Comparison of ENCODE assay signal across 9 mouse cellular contexts in genomic region chr4:100009211-100009678, GRCm38 (mm10).
A peak's percentile ranks its signal among the peaks of the same experiment; 100 is the strongest.
DNase-seq lines count a peak whose midpoint lies in the region; ATAC-seq lines count a peak whose summit lies in the region.
"Had no signal": no experiment of that assay in that cellular context is flagged by ENCODE, and none has a peak within 500 bp of the region (broad histone marks: within the 10 kb centered on the region; RNA-seq: fewer than 3 reads in every experiment).

No protein-coding gene starts in this region.

- intact Hi-C loops in left cerebral cortex, postnatal 4 days (cut with DNase I) = loop anchor here (5.0 kb wide), 1 partner anchor 528 kb away; no protein-coding TSS in a partner anchor
- intact Hi-C loops in left cerebral cortex, postnatal 25 days (cut with DNase I) = loop anchor here (2.0 kb wide), 1 partner anchor 524 kb away; no protein-coding TSS in a partner anchor
- intact Hi-C loops in gastrocnemius, postnatal 36 days (cut with DNase I) = loop anchor here (5.0 kb wide), 1 partner anchor 398 kb away; no protein-coding TSS in a partner anchor

- no peak overlapping the region for H3K9ac ChIP-seq in embryonic facial prominence, embryonic 11.5 days (replicated peaks; ENCODE audit: low read length)
- no peak overlapping the region for H3K9ac ChIP-seq in kidney, embryonic 15.5 days
- H3K9ac ChIP-seq: midbrain, embryonic 12.5 days had no signal

- no peaks in the 10 kb centered on the region for H3K9me3 ChIP-seq in embryonic facial prominence, embryonic 11.5 days (replicated peaks; ENCODE audit: control insufficient read depth, low read length)
- H3K9me3 ChIP-seq in kidney, embryonic 15.5 days (replicated peaks) = no peaks in the 10 kb centered on the region
- H3K9me3 ChIP-seq: midbrain, embryonic 12.5 days had no signal

- H3K27ac ChIP-seq in embryonic facial prominence, embryonic 11.5 days (replicated peaks; ENCODE audit: low read depth, low read length) = no peak overlapping the region
- peak overlapping the region; percentile 69; the same call in 1 of the 2 replicates for H3K27ac ChIP-seq in kidney, embryonic 15.5 days
- H3K27ac ChIP-seq: midbrain, embryonic 12.5 days had no signal

- H3K4me3 ChIP-seq in embryonic facial prominence, embryonic 11.5 days (ENCODE audit: low read depth, low read length) = no peak overlapping the region
- H3K4me3 ChIP-seq in kidney, embryonic 15.5 days (replicated peaks) = no peak overlapping the region
- H3K4me3 ChIP-seq: midbrain, embryonic 12.5 days had no signal

- 59% methylated on average over 8 of the region's 8 CpGs for WGBS in embryonic facial prominence, embryonic 11.5 days
- WGBS in kidney, embryonic 15.5 days = 51% methylated on average over 8 of the region's 8 CpGs

- no peaks in the 10 kb centered on the region for H3K4me1 ChIP-seq in embryonic facial prominence, embryonic 11.5 days (ENCODE audit: control insufficient read depth, insufficient read depth, low read length)
- peaks cover 15% of the 10 kb centered on the region for H3K4me1 ChIP-seq in kidney, embryonic 15.5 days

- H3K4me2 ChIP-seq in embryonic facial prominence, embryonic 11.5 days (ENCODE audit: low read depth, low read length) = no peak overlapping the region
- no peak overlapping the region for H3K4me2 ChIP-seq in kidney, embryonic 15.5 days
- H3K4me2 ChIP-seq: midbrain, embryonic 12.5 days had no signal

- H3K27me3 ChIP-seq in embryonic facial prominence, embryonic 11.5 days (ENCODE audit: control insufficient read depth, insufficient read depth, low read length) = no peaks in the 10 kb centered on the region
- H3K27me3 ChIP-seq in kidney, embryonic 15.5 days = no peaks in the 10 kb centered on the region
- H3K27me3 ChIP-seq: midbrain, embryonic 12.5 days had no signal

- no peaks in the 10 kb centered on the region for H3K36me3 ChIP-seq in embryonic facial prominence, embryonic 11.5 days (replicated peaks; ENCODE audit: control insufficient read depth, insufficient read depth, low read depth, low read length)
- no peaks in the 10 kb centered on the region for H3K36me3 ChIP-seq in kidney, embryonic 15.5 days
- H3K36me3 ChIP-seq: midbrain, embryonic 12.5 days had no signal

- no peak; the same call in 1 of the 2 replicates for ATAC-seq in embryonic facial prominence, embryonic 11.5 days (replicated peaks; ENCODE audit: insufficient number of reproducible peaks, low FRiP score, low TSS enrichment, low read depth)
- ATAC-seq in kidney, embryonic 15.5 days (replicated peaks; ENCODE audit: low FRiP score) = no peak

- DNase-seq in left cerebral cortex, postnatal 4 days = peak; percentile 83
- no peak for DNase-seq in left cerebral cortex, postnatal 25 days (ENCODE audit: low spot score in 2 of 2)
- DNase-seq in embryonic facial prominence, embryonic 11.5 days (ENCODE audit: low spot score) = peak; percentile 9
- peak; percentile 39 for DNase-seq in retina, postnatal 7 days (ENCODE audit: low read depth, low spot score)
- no peak for DNase-seq in spleen, adult 12 weeks (ENCODE audit: low spot score)
- DNase-seq in gastrocnemius, postnatal 36 days = no peak
- DNase-seq: gastrocnemius, postnatal 14 days had no signal

Comparison
In these comparisons a context has a peak if more than half of its experiments do, and no peak if none do; other contexts are left out.
1. DNase-seq: peak in left cerebral cortex, postnatal 4 days (single experiment), embryonic facial prominence, embryonic 11.5 days (single experiment) and retina, postnatal 7 days (single experiment); none in left cerebral cortex, postnatal 25 days (0 of 2), spleen, adult 12 weeks (single experiment) and gastrocnemius, postnatal 36 days (0 of 2).